Mouse (Mus musculus) G1E (cell line): ENCODE measurements around the gene Aftph.

Source experiments
- CTCF ChIP-seq: IDR thresholded peaks from 2 replicates; pipeline ENCODE4 v1.5.1; 2012; ENCODE audit warnings: low read depth, low read length, inconsistent platforms, mixed read lengths
- GATA2 ChIP-seq: IDR thresholded peaks from 2 replicates; pipeline ENCODE4 v1.6.1; 2012; ENCODE audit warnings: low read depth, low read length, inconsistent platforms, borderline replicate concordance
- POLR2AphosphoS5 ChIP-seq: IDR thresholded peaks from 2 replicates; pipeline ENCODE4 v1.6.1; 2012; ENCODE audit warnings: low read depth, low read length, inconsistent platforms; ENCODE audit not compliant: insufficient replicate concordance
- TAL1 ChIP-seq: conservative IDR thresholded peaks from 2 replicates; pipeline ENCODE4 v1.6.1; 2012; ENCODE audit warnings: low read depth, low read length, inconsistent platforms, mixed read lengths

- TF ChIP-seq GATA2 (no peak), TAL1 (no peak), CTCF (no peak), POLR2AphosphoS5 (no peak)
Observed at GRCm38 (mm10) chr11:20637060-20637459, 104.3 kb downstream of the Aftph start.
